Mouse (Mus musculus) limb, embryonic 10.5 days (tissue): ENCODE results near the gene St8sia1. TPM values are rescaled to one million over a fixed set of nuclear protein-coding genes. Genes with fewer than 3 reads are reported as not detected.
A peak's percentile ranks its signal among the peaks of the same experiment; 100 is the strongest.

Source experiments
- DNase-seq: peaks from one replicate; pipeline ENCODE4 v3.0.0-alpha.2; 2017; ENCODE audit warnings: low spot score
- H3K27ac ChIP-seq: fragments of 300-500 bp; sonication (generic); 2 replicates; pipeline ENCODE4 v1.5.1; 2016; ENCODE audit warnings: mild to moderate bottlenecking
- H3K27me3 ChIP-seq: fragments of 300-500 bp; sonication (generic); 2 replicates; pipeline ENCODE4 v1.6.1; 2016; ENCODE audit warnings: low read depth, mild to moderate bottlenecking; ENCODE audit not compliant: poor library complexity, severe bottlenecking
- H3K36me3 ChIP-seq: fragments of 300-500 bp; sonication (generic); 2 replicates; pipeline ENCODE4 v1.6.1; 2016; ENCODE audit warnings: mild to moderate bottlenecking, moderate library complexity
- H3K4me1 ChIP-seq: fragments of 300-500 bp; sonication (generic); 2 replicates; pipeline ENCODE4 v1.6.1; 2016
- H3K4me3 ChIP-seq: fragments of 300-500 bp; sonication (generic); 2 replicates; pipeline ENCODE4 v1.5.1; 2016; ENCODE audit warnings: mild to moderate bottlenecking, moderate library complexity
- H3K9me3 ChIP-seq: fragments of 300-500 bp; sonication (generic); replicated peaks from 2 replicates; pipeline ENCODE4 v1.6.1; 2016; ENCODE audit warnings: mild to moderate bottlenecking
- WGBS: fragments of 180-500 bp; shearing (Covaris S2); methylation state at CpG from one replicate; pipeline ENCODE4 v1.1.7; 2016; 5-methylcytosine and 5-hydroxymethylcytosine counted together
- polyA plus RNA-seq: library from polyadenylated mRNA; unstranded; fragments of >200 nt; fragmentation: Nextera tagmentation; extraction: Ambion mirVana; gene quantifications from 2 replicates; pipeline ENCODE4 v1.2.1, GENCODE M21; 2016

Gene St8sia1
- polyA plus RNA-seq, 1 experiment from 2014 or later, result 0.91 TPM

- no peak for DNase-seq
- H3K27me3 ChIP-seq, result no peaks in the 10 kb centered on the region
- 70% methylated on average over 13 of the region's 13 CpGs for WGBS
- no peak overlapping the region for H3K27ac ChIP-seq
- H3K4me1 ChIP-seq, result peaks cover 10% of the 10 kb centered on the region; the same call in 1 of the 2 replicates
- no peaks in the 10 kb centered on the region for H3K36me3 ChIP-seq
- no peak overlapping the region for H3K4me3 ChIP-seq
- H3K9me3 ChIP-seq, result no peaks in the 10 kb centered on the region
Measured at GRCm38 (mm10) chr6:142792241-142792968, 171.8 kb downstream of the St8sia1 start.

GRCm38 (mm10) chr6:142789736-142790135 lies 174.5 kb downstream of the St8sia1 start:
- WGBS, result 95% methylated on average over 10 of the region's 10 CpGs
- Histone ChIP-seq H3K4me1 (peaks cover 8% of the 10 kb centered on the region; the same call in 1 of the 2 replicates), H3K9me3 (no peaks in the 10 kb centered on the region), H3K27me3 (no peaks in the 10 kb centered on the region), H3K36me3 (no peaks in the 10 kb centered on the region), H3K27ac (no peak overlapping the region), H3K4me3 (no peak overlapping the region)
- DNase-seq, result no peak

- DNase-seq, result no peak
- Histone ChIP-seq H3K9me3 (no peaks in the 10 kb centered on the region), H3K27me3 (no peaks in the 10 kb centered on the region), H3K36me3 (no peaks in the 10 kb centered on the region), H3K27ac (no peak overlapping the region), H3K4me3 (no peak overlapping the region), H3K4me1 (peaks cover 8% of the 10 kb centered on the region; the same call in 1 of the 2 replicates)
- WGBS, result 48% methylated on average over 18 of the region's 18 CpGs
Measured at GRCm38 (mm10) chr6:142788042-142788987, 175.9 kb downstream of the St8sia1 start.

- peaks cover 8% of the 10 kb centered on the region; the same call in 1 of the 2 replicates for H3K4me1 ChIP-seq
- H3K27me3 ChIP-seq, result no peaks in the 10 kb centered on the region
- DNase-seq, result no peak
- H3K27ac ChIP-seq, result no peak overlapping the region
- no peaks in the 10 kb centered on the region for H3K9me3 ChIP-seq
- 86% methylated on average over 21 of the region's 21 CpGs for WGBS
- no peak overlapping the region for H3K4me3 ChIP-seq
- H3K36me3 ChIP-seq, result no peaks in the 10 kb centered on the region
Measured at GRCm38 (mm10) chr6:142786106-142786505, 178.1 kb downstream of the St8sia1 start.

- 49% methylated on average over 4 of the region's 4 CpGs for WGBS
- H3K27ac ChIP-seq, result no peak overlapping the region
- H3K4me3 ChIP-seq, result no peak overlapping the region
- H3K27me3 ChIP-seq, result no peaks in the 10 kb centered on the region
- H3K4me1 ChIP-seq, result peaks cover 8% of the 10 kb centered on the region; the same call in 1 of the 2 replicates
- peak; percentile 54 for DNase-seq
- H3K36me3 ChIP-seq, result no peaks in the 10 kb centered on the region
- H3K9me3 ChIP-seq, result no peaks in the 10 kb centered on the region
Measured at GRCm38 (mm10) chr6:142785343-142785742, 178.9 kb downstream of the St8sia1 start.

- WGBS, result 78% methylated on average over 7 of the region's 7 CpGs
- H3K4me1 ChIP-seq, result no peaks in the 10 kb centered on the region
- no peak overlapping the region for H3K27ac ChIP-seq
- H3K4me3 ChIP-seq, result no peak overlapping the region
- H3K9me3 ChIP-seq, result no peaks in the 10 kb centered on the region
- H3K27me3 ChIP-seq, result no peaks in the 10 kb centered on the region
- H3K36me3 ChIP-seq, result no peaks in the 10 kb centered on the region
- DNase-seq, result no peak
Measured at GRCm38 (mm10) chr6:142781286-142781685, 183.0 kb downstream of the St8sia1 start.

GRCm38 (mm10) chr6:142780574-142781033 lies 183.6 kb downstream of the St8sia1 start:
- Histone ChIP-seq H3K36me3 (no peaks in the 10 kb centered on the region), H3K27me3 (no peaks in the 10 kb centered on the region), H3K9me3 (no peaks in the 10 kb centered on the region), H3K4me3 (no peak overlapping the region), H3K4me1 (no peaks in the 10 kb centered on the region), H3K27ac (no peak overlapping the region)
- 81% methylated on average over 4 of the region's 4 CpGs for WGBS
- no peak for DNase-seq

- 77% methylated on average over 14 of the region's 14 CpGs for WGBS
- Histone ChIP-seq H3K36me3 (peaks cover 3% of the 10 kb centered on the region; the same call in 1 of the 2 replicates), H3K4me3 (no peak overlapping the region), H3K27me3 (no peaks in the 10 kb centered on the region), H3K4me1 (no peaks in the 10 kb centered on the region), H3K27ac (no peak overlapping the region), H3K9me3 (no peaks in the 10 kb centered on the region)
- no peak for DNase-seq
Measured at GRCm38 (mm10) chr6:142779812-142780573, 184.3 kb downstream of the St8sia1 start.

GRCm38 (mm10) chr6:142779045-142779811 lies 185.0 kb downstream of the St8sia1 start:
- H3K27me3 ChIP-seq, result no peaks in the 10 kb centered on the region
- peak; percentile 35 for DNase-seq
- WGBS, result 61% methylated on average over 11 of the region's 11 CpGs
- H3K4me3 ChIP-seq, result no peak overlapping the region
- peaks cover 10% of the 10 kb centered on the region for H3K36me3 ChIP-seq
- no peaks in the 10 kb centered on the region for H3K9me3 ChIP-seq
- no peaks in the 10 kb centered on the region for H3K4me1 ChIP-seq
- no peak overlapping the region for H3K27ac ChIP-seq

- Histone ChIP-seq H3K36me3 (peaks cover 33% of the 10 kb centered on the region), H3K4me3 (no peak overlapping the region), H3K9me3 (no peaks in the 10 kb centered on the region), H3K4me1 (no peaks in the 10 kb centered on the region), H3K27me3 (no peaks in the 10 kb centered on the region), H3K27ac (no peak overlapping the region)
- no peak for DNase-seq
- WGBS, result 89% methylated on average over 4 of the region's 4 CpGs
Measured at GRCm38 (mm10) chr6:142776935-142777334, 187.3 kb downstream of the St8sia1 start.

GRCm38 (mm10) chr6:142773566-142773965 lies 190.7 kb downstream of the St8sia1 start:
- Histone ChIP-seq H3K36me3 (peaks cover 65% of the 10 kb centered on the region), H3K9me3 (no peaks in the 10 kb centered on the region), H3K4me3 (no peak overlapping the region), H3K27ac (no peak overlapping the region), H3K4me1 (no peaks in the 10 kb centered on the region), H3K27me3 (no peaks in the 10 kb centered on the region)
- 90% methylated on average over 5 of the region's 5 CpGs for WGBS
- no peak for DNase-seq

- Histone ChIP-seq H3K4me1 (no peaks in the 10 kb centered on the region), H3K9me3 (no peaks in the 10 kb centered on the region), H3K27ac (no peak overlapping the region), H3K36me3 (peaks cover 83% of the 10 kb centered on the region), H3K27me3 (no peaks in the 10 kb centered on the region), H3K4me3 (no peak overlapping the region)
- DNase-seq, result no peak
- 95% methylated on average over 4 of the region's 4 CpGs for WGBS
Measured at GRCm38 (mm10) chr6:142771643-142772042, 192.6 kb downstream of the St8sia1 start.
